Comparison of ENCODE assay signal across 8 mouse cellular contexts in the genomic region with DNA sequence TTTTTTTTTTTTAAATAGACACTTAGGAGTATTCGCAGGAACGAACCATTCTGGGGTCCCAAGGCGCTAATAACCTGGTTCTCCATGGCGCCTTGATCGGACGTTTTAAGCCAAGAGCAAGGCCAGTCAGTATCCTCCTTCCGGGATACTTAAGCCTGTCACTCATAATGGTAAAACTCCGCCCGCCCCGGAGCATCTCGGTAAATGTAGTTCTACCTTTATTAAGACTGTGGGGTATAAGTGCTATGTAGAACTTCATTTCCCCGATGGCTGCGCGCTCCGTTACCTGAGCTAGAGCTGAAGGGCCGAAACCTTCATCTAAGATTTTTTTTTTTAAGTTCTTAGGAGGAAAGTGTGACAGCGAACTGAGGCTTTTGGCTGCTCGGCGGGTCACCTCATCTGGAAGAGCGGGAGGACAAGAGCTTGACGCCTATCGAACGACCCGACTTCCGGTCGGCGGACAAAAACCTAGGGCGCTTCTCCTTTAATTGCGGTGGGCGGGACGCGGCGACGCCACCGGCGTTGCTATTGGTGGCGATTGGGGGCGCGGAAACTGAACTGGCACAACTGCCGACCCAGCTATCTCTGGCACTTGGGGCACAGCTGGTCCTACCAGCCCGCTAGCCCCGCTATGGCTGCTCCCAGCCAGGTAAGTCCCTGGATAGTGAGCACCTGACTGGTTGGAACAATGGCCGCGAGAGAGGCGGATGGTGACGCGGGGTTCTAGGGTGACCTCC. TPM values are rescaled to one million over a fixed set of nuclear protein-coding genes. Genes with fewer than 3 reads are reported as not detected.
DNase-seq lines count a peak whose midpoint lies in the region; ATAC-seq and TF ChIP-seq lines count a peak whose summit lies in the region.

A gene (plus strand): TSS at position 254 of the 737 bp plus-strand sequence.

- peaks cover 30% of the 10 kb centered on the region for H3K36me3 ChIP-seq in megakaryocyte, embryonic 14.5 days (replicated peaks; ENCODE audit: low read length)

- TF ChIP-seq POLR2A in cortical plate, adult 2 months (IDR thresholded peaks at IDR 0.05; ENCODE audit: extremely low read depth, insufficient read depth, low read length): peak; percentile 68

- peak within 1 kb of the TSS; percentile 58 for H3K4me3 ChIP-seq in cortical plate, adult 2 months (ENCODE audit: insufficient read depth, low read length)
- H3K4me3 ChIP-seq in megakaryocyte, embryonic 14.5 days (replicated peaks): peak within 1 kb of the TSS; percentile 97

- peak; percentile 91 to 92 for DNase-seq in gastrocnemius, adult 8-10 months (ENCODE audit: low spot score in 2 of 2)
- DNase-seq in hindlimb bud, embryonic 11.5 days (ENCODE audit: extremely low spot score, low read depth, low spot score): peak; percentile 85
- DNase-seq in left cerebral cortex, adult 8-10 months (ENCODE audit: low spot score in 2 of 2): peak; percentile 92 to 94
- DNase-seq in right cerebral cortex, postnatal 10 days (ENCODE audit: low spot score in 2 of 2): peak; percentile 96 to 97
- peak; percentile 90 for DNase-seq in urinary bladder, postnatal 25 days (ENCODE audit: low spot score)

- no peaks in the 10 kb centered on the region for H3K9me3 ChIP-seq in megakaryocyte, embryonic 14.5 days

- peaks cover 4% of the 10 kb centered on the region; the same call in 1 of the 2 replicates for H3K4me1 ChIP-seq in cortical plate, adult 2 months (ENCODE audit: control insufficient read depth, insufficient read depth, low read length)
- peaks cover 24% of the 10 kb centered on the region for H3K4me1 ChIP-seq in megakaryocyte, embryonic 14.5 days

- peak within 1 kb of the TSS; percentile 39; the same call in 1 of the 2 replicates for H3K27ac ChIP-seq in cortical plate, adult 2 months (ENCODE audit: insufficient read depth, low read length)

- peak; percentile 91 for ATAC-seq in activated CD4-positive, CD25-positive, alpha-beta regulatory T cell, adult 4 months

- no peak for TF ChIP-seq CTCF in cortical plate, adult 2 months (IDR thresholded peaks at IDR 0.05; ENCODE audit: extremely low read depth, insufficient read depth, low read length)

- no peaks in the 10 kb centered on the region for H3K27me3 ChIP-seq in megakaryocyte, embryonic 14.5 days (replicated peaks)

RNA-seq across cellular contexts. Expression of the gene that starts here (rescaled TPM):
- polyA plus RNA-seq in activated CD4-positive, CD25-positive, alpha-beta regulatory T cell, adult 4 months (2017; shearing (Covaris generic)): 10 to 100 TPM in 1 of 2 experiments, 1 to 10 TPM in 1; 7.9 to 13.5 TPM
- polyA plus RNA-seq in cortical plate, adult 2 months (2012; rRNA removed): 32.6 and 34.8 TPM in 2 replicates
- 1 to 10 TPM in 3 of 4 experiments, under 1 TPM in 1; 0.99 to 1.7 (median 1.3) TPM for total RNA-seq in gastrocnemius, adult 8-10 months (2022)
- total RNA-seq in left cerebral cortex, adult 8-10 months (2022): 10 to 100 TPM; 14.6 to 18.3 (median 16.7) TPM
- polyA plus RNA-seq in megakaryocyte, embryonic 14.5 days (2012; ENCODE audit: insufficient read depth, low replicate concordance): 3.5 and 6.6 TPM in 2 replicates

Comparison
In these comparisons a context has a peak if more than half of its experiments do, and no peak if none do; other contexts are left out.
1. Peak in every context shown above with its lines: DNase-seq, ATAC-seq, H3K4me3 ChIP-seq and H3K27ac ChIP-seq.
2. RNA of the gene that starts here (total RNA-seq): 14.6 to 18.3 TPM in left cerebral cortex, adult 8-10 months; 0.99 to 1.7 TPM in gastrocnemius, adult 8-10 months; every median in the first group is over 4 times any median in the second.